Mouse (Mus musculus) lung, adult 18-20 months (tissue): ENCODE measurements at regions not wholly inside any gene's neighbourhood (a gene's known extent, or its start where the extent isn't known, plus 50 kb on each side); places are given as distances from the start of the nearest gene placed in this dataset.

Source experiments
- DNase-seq, 2 experiments: peaks; one replicate each; pipeline ENCODE4 v3.0.0; 2022; ENCODE audit warnings: mixed read lengths in 2 of 2

DNA sequence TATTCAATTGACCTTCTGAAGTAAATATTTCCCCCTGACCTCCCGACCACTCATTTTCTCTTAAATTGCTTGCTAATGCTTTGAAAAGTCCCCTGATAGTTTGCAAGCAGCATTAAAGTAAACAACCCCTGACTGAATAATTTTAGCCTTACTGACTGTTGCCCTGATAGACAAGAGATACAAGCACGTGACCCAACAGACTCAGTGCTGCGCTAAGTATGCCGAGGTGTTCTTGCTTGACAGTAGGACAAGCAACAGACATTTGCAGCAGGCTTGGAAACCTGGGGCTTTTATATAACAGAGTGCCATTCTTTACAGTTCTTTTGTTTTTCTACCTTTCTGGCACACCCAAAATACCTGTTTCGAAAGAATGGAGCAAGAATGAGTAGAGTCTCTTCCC is 2779.9 kb upstream of the Gm7489 start:
- no peak for DNase-seq

DNA sequence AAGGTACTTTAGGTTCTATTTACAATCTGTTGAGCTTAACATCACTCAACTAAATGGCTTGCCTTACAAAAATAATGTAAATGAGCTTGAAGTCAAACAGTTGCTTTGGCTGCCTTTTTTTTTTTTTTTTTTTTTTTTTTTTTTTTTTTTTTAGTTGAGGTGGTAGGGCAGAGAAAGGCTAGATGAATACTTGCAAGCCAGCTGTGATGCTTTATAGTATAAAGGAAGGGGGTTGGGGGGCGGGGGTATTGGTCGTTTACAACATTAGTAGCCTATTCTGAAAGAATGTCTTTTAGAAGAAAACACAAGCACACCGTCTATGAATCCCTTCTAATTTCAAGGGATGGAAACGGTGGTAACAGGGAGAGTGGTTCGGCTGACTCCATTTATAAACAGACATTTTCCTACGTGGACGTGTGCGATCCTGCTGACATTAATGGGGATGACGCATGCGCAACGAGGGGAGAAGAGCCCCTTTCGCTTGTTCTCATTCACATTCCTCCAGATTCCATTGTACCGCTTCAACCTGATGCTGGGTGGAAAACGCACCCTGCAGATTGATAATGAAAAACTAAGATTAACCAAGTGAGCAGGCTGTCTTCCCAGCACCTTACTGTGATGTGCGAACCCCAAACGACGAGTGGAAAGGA is 2779.2 kb upstream of the Gm7489 start:
- no peak for DNase-seq

- DNase-seq = no peak
These were observed 2774.5 kb upstream of the Gm7489 start for GRCm38 (mm10) chr15:51110186-51110585.

DNA sequence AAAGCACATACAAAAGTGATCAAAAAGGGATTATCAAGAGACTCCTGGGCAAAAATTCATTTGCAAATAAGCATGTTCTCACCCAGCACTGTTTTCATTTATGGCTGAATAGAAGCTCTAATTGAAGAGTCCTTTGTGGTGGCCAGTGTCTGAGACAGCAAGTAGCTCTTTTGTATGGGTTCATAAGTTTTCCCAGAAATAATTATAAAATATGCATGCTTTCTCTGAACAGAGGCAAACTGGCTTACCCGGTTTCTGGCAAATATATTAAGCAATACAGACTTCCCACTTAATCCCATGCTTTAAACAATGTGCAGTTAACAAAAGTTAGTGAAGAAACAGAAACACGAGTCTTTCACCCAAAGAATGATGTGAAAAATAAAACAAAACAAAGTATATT is 2758.8 kb upstream of the Gm7489 start:
- no peak for DNase-seq

DNA sequence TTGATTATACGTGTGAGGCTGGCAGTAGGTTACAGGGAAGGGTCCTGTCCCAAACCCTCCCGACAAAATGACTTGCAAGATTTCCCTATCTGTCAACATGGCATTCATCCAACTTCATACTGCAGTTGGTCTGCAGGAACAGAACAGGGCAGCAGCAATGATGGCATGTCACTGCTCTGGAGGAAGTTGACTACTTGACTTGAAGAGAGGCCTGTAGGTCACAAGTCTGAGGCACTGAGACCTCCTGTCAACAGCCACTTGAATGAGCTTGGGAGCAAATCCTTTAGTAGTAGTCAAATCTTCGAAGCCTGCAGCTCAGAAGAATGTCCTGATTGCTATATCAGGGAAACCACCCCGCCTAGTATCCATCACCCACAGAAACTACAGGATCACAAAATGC is 2753.7 kb upstream of the Gm7489 start:
- DNase-seq = no peak

GRCm38 (mm10) chr15:51136121-51136520 is 2748.6 kb upstream of the Gm7489 start:
- no peak for DNase-seq

- no peak for DNase-seq
These were observed 2745.2 kb upstream of the Gm7489 start for GRCm38 (mm10) chr15:51139507-51139906.

- no peak for DNase-seq
These were observed 2710.6 kb upstream of the Gm7489 start for GRCm38 (mm10) chr15:51173976-51174620.

GRCm38 (mm10) chr15:51176466-51176865 is 2708.2 kb upstream of the Gm7489 start:
- no peak for DNase-seq

- DNase-seq = no peak
These were observed 2695.6 kb upstream of the Gm7489 start for GRCm38 (mm10) chr15:51189134-51189533.

DNA sequence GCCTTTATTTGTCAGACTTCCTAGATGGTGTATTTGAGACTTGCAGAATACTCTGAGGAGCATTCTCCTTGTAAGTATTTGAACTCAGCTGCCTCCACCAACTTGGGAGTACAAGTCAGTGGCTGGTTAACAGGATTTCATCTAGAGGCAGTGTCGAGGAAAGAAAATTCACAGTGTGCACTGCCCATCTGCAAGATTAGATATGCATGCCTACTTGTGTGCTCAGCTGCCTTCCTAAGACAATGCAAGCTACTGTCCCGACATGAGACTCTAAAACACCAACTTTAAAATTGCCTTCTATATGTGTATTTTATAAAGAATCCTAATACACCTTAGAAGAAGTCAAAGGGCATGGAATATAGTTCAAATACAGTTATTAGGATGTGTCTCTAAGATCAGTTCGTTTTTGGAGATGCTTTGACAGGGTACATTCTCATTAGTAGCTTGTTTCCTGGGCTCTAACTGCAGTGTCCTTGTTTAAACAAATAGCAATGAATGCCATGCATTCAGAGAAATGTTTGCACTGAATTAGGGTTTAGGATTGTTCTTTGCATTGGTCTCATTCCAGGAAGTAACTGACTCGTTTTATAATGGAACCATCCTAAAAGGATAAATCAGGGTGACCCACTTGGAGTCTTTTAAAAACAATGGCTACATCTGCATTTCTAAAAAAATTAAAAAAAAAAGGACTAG is 2687.1 kb upstream of the Gm7489 start:
- no peak for DNase-seq

GRCm38 (mm10) chr15:51203351-51203750 is 2681.4 kb upstream of the Gm7489 start:
- no peak for DNase-seq

DNA sequence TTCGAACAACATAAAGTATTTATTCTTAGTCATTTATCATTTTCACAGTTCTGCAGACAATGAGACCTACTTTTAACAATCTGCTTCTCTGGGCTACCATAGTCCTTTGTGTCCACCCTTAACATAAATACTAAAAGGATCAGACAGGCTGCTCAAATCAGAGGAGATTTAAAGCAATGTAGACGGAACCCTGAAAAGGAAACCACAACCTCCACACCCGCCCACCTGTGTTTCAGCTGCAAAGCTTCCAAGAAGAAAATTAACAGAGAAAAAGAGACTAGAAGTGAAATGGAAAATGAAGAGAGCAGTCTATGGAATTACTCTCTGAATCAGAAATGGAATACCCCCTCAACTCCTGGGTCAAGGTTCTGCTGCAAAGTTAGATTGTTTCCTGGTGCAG is 2678.7 kb upstream of the Gm7489 start:
- DNase-seq = no peak

DNA sequence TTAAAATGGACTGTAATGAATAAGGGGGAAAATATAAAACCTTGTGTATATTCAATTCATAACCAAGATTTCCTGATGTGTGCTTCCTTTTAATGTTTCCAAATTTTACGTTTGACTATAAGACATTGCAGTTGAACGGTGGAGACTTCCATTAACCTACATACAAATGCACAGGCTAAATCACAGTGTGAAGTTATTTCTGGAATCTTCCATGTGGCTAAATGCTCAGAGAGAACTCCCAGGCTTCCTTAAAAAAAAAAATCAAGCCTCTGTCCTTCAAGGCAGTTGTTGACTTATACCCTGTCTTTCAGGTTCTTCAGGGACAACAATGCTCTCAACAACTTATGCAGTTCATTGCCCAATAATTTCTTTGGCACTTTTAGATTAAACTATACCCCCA is 2677.9 kb upstream of the Gm7489 start:
- DNase-seq = no peak

GRCm38 (mm10) chr15:51234873-51235272 is 2649.8 kb upstream of the Gm7489 start:
- no peak for DNase-seq

- DNase-seq = no peak
These were observed 2640.1 kb upstream of the Gm7489 start for GRCm38 (mm10) chr15:51244596-51244995.

- no peak for DNase-seq
These were observed 2637.4 kb upstream of the Gm7489 start for GRCm38 (mm10) chr15:51247259-51247658.

GRCm38 (mm10) chr15:51248034-51248788 is 2636.5 kb upstream of the Gm7489 start:
- DNase-seq = peak; percentile 9 to 31

GRCm38 (mm10) chr15:51248789-51249040 is 2636.0 kb upstream of the Gm7489 start:
- no peak for DNase-seq

GRCm38 (mm10) chr15:51254143-51254542 is 2630.6 kb upstream of the Gm7489 start:
- DNase-seq = no peak

- DNase-seq = no peak
These were observed 2629.5 kb upstream of the Gm7489 start for GRCm38 (mm10) chr15:51255203-51255615.

DNA sequence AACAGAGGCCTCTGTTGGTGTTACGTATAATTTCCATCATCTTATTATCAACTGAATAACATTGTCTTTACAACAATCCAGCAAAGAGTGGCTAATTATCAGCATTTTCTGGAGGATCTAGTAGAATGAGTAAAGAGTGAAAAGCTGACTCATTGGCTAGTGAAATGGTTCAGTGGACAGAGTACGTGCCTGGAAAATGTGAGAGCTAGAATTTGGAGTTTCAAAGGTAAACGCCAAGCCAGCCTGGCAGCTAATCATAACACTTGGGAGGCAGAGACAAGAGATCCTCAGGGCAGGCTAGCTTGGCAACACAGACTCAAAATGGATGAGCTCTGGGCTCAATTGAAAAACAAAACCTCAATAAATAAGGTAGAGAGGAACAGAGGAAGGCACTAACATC is 2628.0 kb upstream of the Gm7489 start:
- no peak for DNase-seq

GRCm38 (mm10) chr15:51264599-51265163 is 2620.0 kb upstream of the Gm7489 start:
- DNase-seq = no peak
